Mouse (Mus musculus) embryonic facial prominence, embryonic 15.5 days (tissue): Measurements from ENCODE around the gene Ctdspl. TPM values are rescaled to one million over a fixed set of nuclear protein-coding genes. Genes with fewer than 3 reads are reported as not detected.

ENCODE experiments used
- ATAC-seq: fragments of 200-750 bp; cut with Nextera tagmentation; 2 replicates; pipeline ENCODE4 v1.8.0; 2017; ENCODE audit warnings: low read depth, moderate TSS enrichment; ENCODE audit not compliant: insufficient number of reproducible peaks, low FRiP score, low TSS enrichment
- H3K27ac ChIP-seq: fragments of 300-500 bp; sonication (generic); replicated peaks from 2 replicates; pipeline ENCODE4 v1.5.1; 2015; ENCODE audit warnings: mild to moderate bottlenecking, inconsistent platforms
- H3K27me3 ChIP-seq: fragments of 300-500 bp; sonication (generic); 2 replicates; pipeline ENCODE4 v1.6.1; 2015; ENCODE audit warnings: inconsistent platforms
- H3K36me3 ChIP-seq: fragments of 300-500 bp; sonication (generic); 2 replicates; pipeline ENCODE4 v1.6.1; 2015; ENCODE audit warnings: mild to moderate bottlenecking, inconsistent platforms
- H3K4me1 ChIP-seq: fragments of 300-500 bp; sonication (generic); 2 replicates; pipeline ENCODE4 v1.6.1; 2015; ENCODE audit warnings: inconsistent platforms
- H3K4me2 ChIP-seq: fragments of 300-500 bp; sonication (generic); replicated peaks from 2 replicates; pipeline ENCODE4 v1.6.1; 2015; ENCODE audit warnings: mild to moderate bottlenecking, inconsistent platforms
- H3K4me3 ChIP-seq: fragments of 300-500 bp; sonication (generic); replicated peaks from 2 replicates; pipeline ENCODE4 v1.5.1; 2015; ENCODE audit warnings: mild to moderate bottlenecking, inconsistent platforms
- H3K9ac ChIP-seq: fragments of 300-500 bp; sonication (generic); 2 replicates; pipeline ENCODE4 v1.6.1; 2015; ENCODE audit warnings: inconsistent platforms
- H3K9me3 ChIP-seq: fragments of 300-500 bp; sonication (generic); replicated peaks from 2 replicates; pipeline ENCODE4 v1.6.1; 2016; ENCODE audit warnings: inconsistent platforms
- WGBS: fragments of 180-500 bp; shearing (Covaris S2); methylation state at CpG from one replicate; pipeline ENCODE4 v1.1.7; 2015; 5-methylcytosine and 5-hydroxymethylcytosine counted together
- polyA plus RNA-seq: library from polyadenylated mRNA; unstranded; fragments of >200 nt; fragmentation: Nextera tagmentation; extraction: Ambion mirVana; gene quantifications from 2 replicates; pipeline ENCODE4 v1.2.1, GENCODE M21; 2015

The Ctdspl gene
- polyA plus RNA-seq, 1 experiment from 2014 or later: 19.2 TPM

GRCm38 (mm10) chr9:118890645-118891044 is 35.6 kb upstream of the Ctdspl start:
- Histone ChIP-seq H3K27ac (no peak overlapping the region), H3K9ac (no peak overlapping the region), H3K4me2 (no peak overlapping the region), H3K9me3 (no peaks in the 10 kb centered on the region), H3K4me3 (no peak overlapping the region), H3K27me3 (no peaks in the 10 kb centered on the region), H3K4me1 (peaks cover 25% of the 10 kb centered on the region), H3K36me3 (peaks cover 5% of the 10 kb centered on the region; the same call in 1 of the 2 replicates)
- 44% methylated on average over 2 of the region's 2 CpGs for WGBS
- no peak for ATAC-seq

- H3K36me3 ChIP-seq: peaks cover 5% of the 10 kb centered on the region; the same call in 1 of the 2 replicates
- H3K9ac ChIP-seq: no peak overlapping the region
- 69% methylated on average over 6 of the region's 6 CpGs for WGBS
- no peak overlapping the region; the same call in 1 of the 2 replicates for H3K4me2 ChIP-seq
- no peaks in the 10 kb centered on the region for H3K27me3 ChIP-seq
- H3K4me1 ChIP-seq: peaks cover 25% of the 10 kb centered on the region
- H3K4me3 ChIP-seq: no peak overlapping the region
- no peak for ATAC-seq
- no peaks in the 10 kb centered on the region for H3K9me3 ChIP-seq
- peak overlapping the region; percentile 65 for H3K27ac ChIP-seq
Measured at GRCm38 (mm10) chr9:118891068-118891467, 35.2 kb upstream of the Ctdspl start.

- H3K4me1 ChIP-seq: peaks cover 25% of the 10 kb centered on the region
Measured at GRCm38 (mm10) chr9:118891593-118891992, 34.7 kb upstream of the Ctdspl start.

GRCm38 (mm10) chr9:118895101-118895500 is 31.2 kb upstream of the Ctdspl start:
- H3K9me3 ChIP-seq: no peaks in the 10 kb centered on the region
- ATAC-seq: no peak
- no peak overlapping the region for H3K4me2 ChIP-seq
- H3K36me3 ChIP-seq: peaks cover 13% of the 10 kb centered on the region
- H3K27ac ChIP-seq: no peak overlapping the region
- WGBS: 56% methylated on average over 2 of the region's 2 CpGs
- H3K27me3 ChIP-seq: no peaks in the 10 kb centered on the region
- H3K4me3 ChIP-seq: no peak overlapping the region
- peaks cover 17% of the 10 kb centered on the region for H3K4me1 ChIP-seq
- no peak overlapping the region for H3K9ac ChIP-seq

More at GRCm38 (mm10) chr9:118891593-118891992, 34.7 kb upstream of the Ctdspl start:
- Histone ChIP-seq H3K27ac (peak overlapping the region; percentile 65), H3K4me3 (no peak overlapping the region), H3K27me3 (no peaks in the 10 kb centered on the region), H3K9me3 (no peaks in the 10 kb centered on the region), H3K36me3 (peaks cover 5% of the 10 kb centered on the region; the same call in 1 of the 2 replicates), H3K9ac (no peak overlapping the region), H3K4me2 (no peak overlapping the region; the same call in 1 of the 2 replicates)
- 19% methylated on average over 9 of the region's 9 CpGs for WGBS
- peak; percentile 86 for ATAC-seq

- Histone ChIP-seq H3K36me3 (peaks cover 13% of the 10 kb centered on the region), H3K4me1 (no peaks in the 10 kb centered on the region; the same call in 1 of the 2 replicates), H3K4me2 (no peak overlapping the region), H3K9ac (no peak overlapping the region), H3K27me3 (no peaks in the 10 kb centered on the region), H3K4me3 (no peak overlapping the region), H3K9me3 (no peaks in the 10 kb centered on the region), H3K27ac (no peak overlapping the region)
- 53% methylated on average over 2 of the region's 2 CpGs for WGBS
- no peak for ATAC-seq
Measured at GRCm38 (mm10) chr9:118900677-118901076, 25.6 kb upstream of the Ctdspl start.

- H3K4me2 ChIP-seq: no peak overlapping the region
- no peaks in the 10 kb centered on the region for H3K9me3 ChIP-seq
- WGBS: 56% methylated on average over 6 of the region's 6 CpGs
- H3K4me1 ChIP-seq: peaks cover 4% of the 10 kb centered on the region; the same call in 1 of the 2 replicates
- no peak overlapping the region for H3K9ac ChIP-seq
- no peak overlapping the region for H3K27ac ChIP-seq
- peaks cover 13% of the 10 kb centered on the region for H3K36me3 ChIP-seq
- no peak for ATAC-seq
- no peaks in the 10 kb centered on the region for H3K27me3 ChIP-seq
- no peak overlapping the region for H3K4me3 ChIP-seq
Measured at GRCm38 (mm10) chr9:118901917-118902316, 24.3 kb upstream of the Ctdspl start.

GRCm38 (mm10) chr9:118907934-118908620 is 18.2 kb upstream of the Ctdspl start:
- Histone ChIP-seq H3K4me1 (peaks cover 13% of the 10 kb centered on the region), H3K9ac (no peak overlapping the region), H3K4me2 (no peak overlapping the region), H3K27ac (no peak overlapping the region), H3K4me3 (no peak overlapping the region), H3K36me3 (no peaks in the 10 kb centered on the region), H3K27me3 (no peaks in the 10 kb centered on the region), H3K9me3 (no peaks in the 10 kb centered on the region)
- ATAC-seq: no peak
- WGBS: 48% methylated on average over 18 of the region's 18 CpGs

GRCm38 (mm10) chr9:118913048-118913447 is 13.2 kb upstream of the Ctdspl start:
- Histone ChIP-seq H3K4me2 (no peak overlapping the region), H3K27me3 (no peaks in the 10 kb centered on the region), H3K4me1 (peaks cover 6% of the 10 kb centered on the region), H3K9me3 (no peaks in the 10 kb centered on the region), H3K27ac (no peak overlapping the region), H3K9ac (no peak overlapping the region), H3K4me3 (no peak overlapping the region), H3K36me3 (no peaks in the 10 kb centered on the region)
- no peak for ATAC-seq
- 71% methylated on average over 9 of the region's 9 CpGs for WGBS

- H3K27me3 ChIP-seq: no peaks in the 10 kb centered on the region
- no peaks in the 10 kb centered on the region for H3K36me3 ChIP-seq
- no peaks in the 10 kb centered on the region for H3K9me3 ChIP-seq
- H3K4me2 ChIP-seq: no peak overlapping the region
- H3K27ac ChIP-seq: no peak overlapping the region
- no peak overlapping the region for H3K9ac ChIP-seq
- WGBS: 83% methylated on average over 3 of the region's 3 CpGs
- no peak overlapping the region for H3K4me3 ChIP-seq
- no peak for ATAC-seq
- 0 out of 2 replicates have a peak, but pooled peaks cover 4% of the 10 kb centered on the region for H3K4me1 ChIP-seq
Measured at GRCm38 (mm10) chr9:118913613-118914012, 12.6 kb upstream of the Ctdspl start.

GRCm38 (mm10) chr9:118914589-118914988 is 11.7 kb upstream of the Ctdspl start:
- no peak for ATAC-seq
- Histone ChIP-seq H3K27me3 (no peaks in the 10 kb centered on the region), H3K36me3 (no peaks in the 10 kb centered on the region), H3K4me2 (no peak overlapping the region), H3K9ac (no peak overlapping the region), H3K4me1 (peaks cover 8% of the 10 kb centered on the region), H3K27ac (no peak overlapping the region), H3K9me3 (no peaks in the 10 kb centered on the region), H3K4me3 (no peak overlapping the region)
- 34% methylated on average over 8 of the region's 8 CpGs for WGBS

GRCm38 (mm10) chr9:118915290-118915689 is 11.0 kb upstream of the Ctdspl start:
- no peak for ATAC-seq
- Histone ChIP-seq H3K4me1 (peaks cover 15% of the 10 kb centered on the region), H3K27ac (no peak overlapping the region), H3K9me3 (no peaks in the 10 kb centered on the region), H3K27me3 (no peaks in the 10 kb centered on the region), H3K36me3 (no peaks in the 10 kb centered on the region), H3K4me3 (no peak overlapping the region), H3K9ac (no peak overlapping the region), H3K4me2 (no peak overlapping the region)
- 60% methylated on average over 5 of the region's 5 CpGs for WGBS
